Mouse (Mus musculus): Measurements from ENCODE around the gene Bbc3.

GRCm38 (mm10) chr7:16265856-16266255, 42.3 kb upstream of the Bbc3 start:
- TF ChIP-seq GATA1 (IDR thresholded peaks at IDR 0.05; ENCODE audit: low read length) (no peak), TAL1 (IDR thresholded peaks at IDR 0.05; ENCODE audit: low read length) (no peak)
